ENCODE assay signal across 14 mouse cellular contexts in the genomic region with DNA sequence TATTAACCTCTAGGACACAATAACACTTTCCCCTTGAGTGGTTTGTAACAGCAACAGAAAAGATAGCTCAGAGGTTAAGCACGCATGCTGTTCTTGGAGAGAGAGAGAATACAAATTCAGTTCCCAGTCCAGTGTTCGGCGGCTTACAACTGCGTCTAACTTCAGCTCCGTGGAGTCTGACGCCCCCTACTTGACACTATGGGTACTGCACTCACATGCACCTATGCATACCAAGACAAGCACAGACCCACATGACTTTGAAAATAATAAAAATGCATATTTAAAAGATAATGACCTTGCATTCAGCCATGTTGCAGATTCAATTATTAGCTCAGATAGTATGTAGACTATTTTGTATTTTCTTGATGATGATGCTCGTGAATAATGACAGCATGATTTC. TPM values are rescaled to one million over a fixed set of nuclear protein-coding genes. Genes with fewer than 3 reads are reported as not detected.
DNase-seq lines count a peak whose midpoint lies in the region; ATAC-seq and TF ChIP-seq lines count a peak whose summit lies in the region.
"Had no signal": no experiment of that assay in that cellular context is flagged by ENCODE, and none has a peak within 500 bp of the region (broad histone marks: within the 10 kb centered on the region; RNA-seq: fewer than 3 reads in every experiment).

No protein-coding gene starts in this region.

- in situ Hi-C loops in Patski (cut with MboI; ENCODE audit: low pct_unique_long_range_greater_than_20kb) = no loop called here

- no peak for ATAC-seq in hindbrain, postnatal 0 days
- no peak for ATAC-seq in hindbrain, embryonic 16.5 days
- ATAC-seq in Patski = no peak
- ATAC-seq in megakaryocyte-erythroid progenitor cell, adult 5-6 weeks (replicated peaks; ENCODE audit: low FRiP score, low TSS enrichment, poor library complexity, severe bottlenecking) = peak; percentile 18; the same call in 1 of the 2 replicates

- DNase-seq in hindbrain, postnatal 0 days (ENCODE audit: low spot score) = no peak
- DNase-seq in 416B (ENCODE audit: low read depth) (peak; percentile 9), Patski (ENCODE audit: low read depth, low spot score) (no peak), MN1 (ENCODE audit: low spot score) (no peak)
- no peak for DNase-seq in Muller cell, postnatal 12 days (ENCODE audit: inconsistent ontology term)
- no peak for DNase-seq in layer of hippocampus, adult 9-10 months (ENCODE audit: low spot score)
- DNase-seq: adrenal gland, postnatal 25 days; cerebellum, postnatal 10 days had no signal

- H3K36me3 ChIP-seq in hindbrain, postnatal 0 days (ENCODE audit: insufficient read depth, low read length) = no peaks in the 10 kb centered on the region
- H3K36me3 ChIP-seq in hindbrain, embryonic 16.5 days (ENCODE audit: control insufficient read depth, insufficient read depth, low read length) = no peaks in the 10 kb centered on the region
- H3K36me3 ChIP-seq: hindbrain, embryonic 15.5 days; liver, embryonic 15.5 days; midbrain, embryonic 12.5 days had no signal

- H3K27ac ChIP-seq in hindbrain, postnatal 0 days = no peak overlapping the region
- no peak overlapping the region for H3K27ac ChIP-seq in hindbrain, embryonic 16.5 days (ENCODE audit: low read depth, low read length)
- H3K27ac ChIP-seq: hindbrain, embryonic 15.5 days; liver, embryonic 15.5 days; midbrain, embryonic 12.5 days had no signal

- WGBS in hindbrain, postnatal 0 days = 62% methylated on average over 7 of the region's 7 CpGs
- 53% methylated on average over 7 of the region's 7 CpGs for WGBS in hindbrain, embryonic 16.5 days

- TF ChIP-seq CTCF in hindbrain, postnatal 0 days (IDR thresholded peaks at IDR 0.05; ENCODE audit: low read depth) = peak; percentile 35
- TF ChIP-seq CTCF in Patski (IDR thresholded peaks at IDR 0.05) = peak; percentile 31

- no peak overlapping the region for H3K4me3 ChIP-seq in hindbrain, postnatal 0 days (ENCODE audit: low read length)
- H3K4me3 ChIP-seq in hindbrain, embryonic 16.5 days (ENCODE audit: low read length) = no peak overlapping the region
- H3K4me3 ChIP-seq: hindbrain, embryonic 15.5 days; liver, embryonic 15.5 days; midbrain, embryonic 12.5 days had no signal

- CTCF ChIA-PET in Patski (lab: Charles Lee) = no interaction called here

- POLR2A ChIA-PET in Patski (lab: Charles Lee) = interaction anchor here (1.0 kb wide), 1 partner anchor 184 kb away, joined by 3 read pairs; no protein-coding TSS in a partner anchor

- no peaks in the 10 kb centered on the region for H3K9me3 ChIP-seq in hindbrain, postnatal 0 days (ENCODE audit: low read length)
- no peaks in the 10 kb centered on the region; the same call in 1 of the 2 replicates for H3K9me3 ChIP-seq in hindbrain, embryonic 16.5 days (ENCODE audit: control insufficient read depth, low read length)
- H3K9me3 ChIP-seq: hindbrain, embryonic 15.5 days; liver, embryonic 15.5 days; midbrain, embryonic 12.5 days had no signal

- H3K4me2 ChIP-seq in hindbrain, postnatal 0 days (ENCODE audit: low read depth, low read length) = no peak overlapping the region
- H3K4me2 ChIP-seq in hindbrain, embryonic 16.5 days (ENCODE audit: low read length) = no peak overlapping the region
- H3K4me2 ChIP-seq: hindbrain, embryonic 15.5 days; liver, embryonic 15.5 days; midbrain, embryonic 12.5 days had no signal

- no peaks in the 10 kb centered on the region for H3K4me1 ChIP-seq in hindbrain, postnatal 0 days (ENCODE audit: insufficient read depth, low read length)
- no peaks in the 10 kb centered on the region for H3K4me1 ChIP-seq in hindbrain, embryonic 16.5 days (ENCODE audit: control insufficient read depth, insufficient read depth, low read depth, low read length)
- H3K4me1 ChIP-seq: hindbrain, embryonic 15.5 days; liver, embryonic 15.5 days; midbrain, embryonic 12.5 days had no signal

- no peaks in the 10 kb centered on the region for H3K27me3 ChIP-seq in hindbrain, postnatal 0 days (ENCODE audit: insufficient read depth, low read length)
- H3K27me3 ChIP-seq in hindbrain, embryonic 16.5 days (replicated peaks; ENCODE audit: control insufficient read depth, insufficient read depth, low read length) = no peaks in the 10 kb centered on the region
- no peaks in the 10 kb centered on the region for H3K27me3 ChIP-seq in Patski
- H3K27me3 ChIP-seq: hindbrain, embryonic 15.5 days; liver, embryonic 15.5 days; midbrain, embryonic 12.5 days had no signal

- no peak overlapping the region for H3K9ac ChIP-seq in hindbrain, postnatal 0 days (replicated peaks; ENCODE audit: low read length)
- H3K9ac ChIP-seq in hindbrain, embryonic 16.5 days (ENCODE audit: low read depth, low read length) = no peak overlapping the region
- H3K9ac ChIP-seq: hindbrain, embryonic 15.5 days; liver, embryonic 15.5 days; midbrain, embryonic 12.5 days had no signal

RNA-seq across cellular contexts. Expression of gene Zfp365, which starts 11.6 kb away (rescaled TPM):
- 14.3 and 16.6 TPM in 2 replicates for total RNA-seq in hindbrain, postnatal 0 days (2014; rRNA removed)
- polyA plus RNA-seq in hindbrain, postnatal 0 days (2015; fragmentation: Nextera tagmentation; extraction: Ambion mirVana) = 7.9 and 8.8 TPM in 2 replicates
- polyA plus RNA-seq in hindbrain, embryonic 16.5 days (2015; fragmentation: Nextera tagmentation; extraction: Ambion mirVana) = 6.9 and 7.5 TPM in 2 replicates
- polyA plus RNA-seq in Patski (2021) = 1.1 TPM
- total RNA-seq in megakaryocyte-erythroid progenitor cell, adult 5-6 weeks (2014; fragmentation: Nextera tagmentation) = not detected in 2 replicates
- total RNA-seq in megakaryocyte-erythroid progenitor cell, adult 5-6 weeks (2017) = 0.23 TPM in 1 of 2 replicates, not detected in the other

RNA-seq across cellular contexts. Expression of gene Rtkn2, which starts 55.3 kb away (rescaled TPM):
- total RNA-seq in hindbrain, postnatal 0 days (2014; rRNA removed) = 3.3 and 6.4 TPM in 2 replicates
- 5.4 and 5.6 TPM in 2 replicates for polyA plus RNA-seq in hindbrain, postnatal 0 days (2015; fragmentation: Nextera tagmentation; extraction: Ambion mirVana)
- 3.7 and 4.4 TPM in 2 replicates for polyA plus RNA-seq in hindbrain, embryonic 16.5 days (2015; fragmentation: Nextera tagmentation; extraction: Ambion mirVana)
- polyA plus RNA-seq in Patski (2021) = 3.2 TPM
- total RNA-seq in megakaryocyte-erythroid progenitor cell, adult 5-6 weeks (2014; fragmentation: Nextera tagmentation) = 1.6 TPM in 2 replicates
- total RNA-seq in megakaryocyte-erythroid progenitor cell, adult 5-6 weeks (2017) = 2.4 TPM in 1 of 2 replicates, not detected in the other
- total RNA-seq: neutrophil, adult 5-6 weeks had no signal
